Mouse (Mus musculus): ENCODE measurements around the gene Gosr1.
A peak's percentile ranks its signal among the peaks of the same experiment; 100 is the strongest.
"Not testable (repeated sequence)": the region's sequence is repeated elsewhere in the genome, so short reads cannot be mapped to it uniquely, and the experiment has no call there.

The Gosr1 gene

GRCm38 (mm10) chr11:76763053-76763740 is at the start of gene Gosr1:
Gene Gosr1 (minus strand): TSS chr11:76763579.
- DNase-seq: peak; percentile 88

GRCm38 (mm10) chr11:76810706-76811495 is 47.5 kb upstream of the Gosr1 start:
- DNase-seq: peak; percentile 12

GRCm38 (mm10) chr11:76809450-76809849 is 46.1 kb upstream of the Gosr1 start:
- DNase-seq: no peak

- DNase-seq: no peak
Measured at GRCm38 (mm10) chr11:76808550-76808949, 45.2 kb upstream of the Gosr1 start.

GRCm38 (mm10) chr11:76807007-76807679 is 43.8 kb upstream of the Gosr1 start:
- DNase-seq: no peak

- no peak for DNase-seq
Measured at GRCm38 (mm10) chr11:76806026-76806425, 42.6 kb upstream of the Gosr1 start.

- not testable (repeated sequence) for DNase-seq
Measured at GRCm38 (mm10) chr11:76805072-76805471, 41.7 kb upstream of the Gosr1 start.

GRCm38 (mm10) chr11:76803266-76803665 is 39.9 kb upstream of the Gosr1 start:
- no peak for DNase-seq

GRCm38 (mm10) chr11:76797236-76797635 is 33.9 kb upstream of the Gosr1 start:
- no peak for DNase-seq

GRCm38 (mm10) chr11:76795326-76795725 is 31.9 kb upstream of the Gosr1 start:
- no peak for DNase-seq

GRCm38 (mm10) chr11:76791331-76791730 is 28.0 kb upstream of the Gosr1 start:
- no peak for DNase-seq

GRCm38 (mm10) chr11:76789252-76789651 is 25.9 kb upstream of the Gosr1 start:
- peak; percentile 62 for DNase-seq

- no peak for DNase-seq
Measured at GRCm38 (mm10) chr11:76775533-76775932, 12.2 kb upstream of the Gosr1 start.

GRCm38 (mm10) chr11:76773811-76774210 is 10.4 kb upstream of the Gosr1 start:
- DNase-seq: no peak

GRCm38 (mm10) chr11:76770566-76770965 is 7.2 kb upstream of the Gosr1 start:
- no peak for DNase-seq

- no peak for DNase-seq
Measured at GRCm38 (mm10) chr11:76763741-76764122, 353 bp upstream of the Gosr1 start.

- no peak for DNase-seq
Measured at GRCm38 (mm10) chr11:76752276-76752675, 11.1 kb downstream of the Gosr1 start.

- no peak for DNase-seq
Measured at GRCm38 (mm10) chr11:76748819-76749218, 14.6 kb downstream of the Gosr1 start.

- no peak for DNase-seq
Measured at GRCm38 (mm10) chr11:76745921-76746320, 17.5 kb downstream of the Gosr1 start.

- no peak for DNase-seq
Measured at GRCm38 (mm10) chr11:76744550-76744949, 18.8 kb downstream of the Gosr1 start.

GRCm38 (mm10) chr11:76742511-76742910 is 20.9 kb downstream of the Gosr1 start:
- DNase-seq: no peak

- peak; percentile 70 for DNase-seq
Measured at GRCm38 (mm10) chr11:76739125-76739524, 24.3 kb downstream of the Gosr1 start.

- DNase-seq: no peak
Measured at GRCm38 (mm10) chr11:76735753-76736324, 27.5 kb downstream of the Gosr1 start.

Data from thymus, postnatal 4 days (tissue).